8 mouse cellular contexts compared by ENCODE assay signal in genomic region chr13:52892065-52892503, GRCm38 (mm10). TPM values are rescaled to one million over a fixed set of nuclear protein-coding genes. Genes with fewer than 3 reads are reported as not detected.
DNase-seq lines count a peak whose midpoint lies in the region; TF ChIP-seq lines count a peak whose summit lies in the region.

No protein-coding gene starts in this region.

- no peak overlapping the region for H3K4me3 ChIP-seq in heart, embryonic 10.5 days
- peak overlapping the region; percentile 18 for H3K4me3 ChIP-seq in gastrocnemius, adult 2 months
- peak overlapping the region; percentile 80 for H3K4me3 ChIP-seq in megakaryocyte, embryonic 14.5 days (replicated peaks)

- peaks cover 23% of the 10 kb centered on the region for H3K4me1 ChIP-seq in heart, embryonic 10.5 days
- H3K4me1 ChIP-seq in megakaryocyte, embryonic 14.5 days: peaks cover 49% of the 10 kb centered on the region

- peaks cover 6% of the 10 kb centered on the region; the same call in 1 of the 2 replicates for H3K36me3 ChIP-seq in heart, embryonic 10.5 days
- peaks cover 63% of the 10 kb centered on the region for H3K36me3 ChIP-seq in megakaryocyte, embryonic 14.5 days (replicated peaks; ENCODE audit: low read length)

- H3K9me3 ChIP-seq in heart, embryonic 10.5 days: no peaks in the 10 kb centered on the region
- H3K9me3 ChIP-seq in megakaryocyte, embryonic 14.5 days: no peaks in the 10 kb centered on the region

- no peaks in the 10 kb centered on the region for H3K27me3 ChIP-seq in heart, embryonic 10.5 days (ENCODE audit: insufficient read depth, poor library complexity, severe bottlenecking)
- H3K27me3 ChIP-seq in megakaryocyte, embryonic 14.5 days (replicated peaks): no peaks in the 10 kb centered on the region

- H3K27ac ChIP-seq in heart, embryonic 10.5 days: no peak overlapping the region
- H3K27ac ChIP-seq in gastrocnemius, adult 2 months: peak overlapping the region; percentile 93

- 0 out of 2 replicates have a peak, but pooled peaks have one; percentile 23 for TF ChIP-seq CTCF in gastrocnemius, adult 2 months (IDR thresholded peaks at IDR 0.05)

- 72% methylated on average over 10 of the region's 10 CpGs for WGBS in heart, embryonic 10.5 days

- peak; percentile 73 to 75 for DNase-seq in heart, adult 18-20 months
- DNase-seq in heart, embryonic 10.5 days (ENCODE audit: low spot score): no peak
- peak; percentile 92 for DNase-seq in adrenal gland, adult 2 months
- peak; percentile 77 for DNase-seq in gastrocnemius, adult 2 months
- peak; percentile 78 for DNase-seq in kidney, adult 9 months
- no peak for DNase-seq in thymus, postnatal 25 days
- DNase-seq in frontal cortex, postnatal 10 days (ENCODE audit: low spot score in 2 of 2): no peak

- intact Hi-C loops in gastrocnemius, adult 2 months (cut with DNase I): loop anchor here (2.0 kb wide), 1 partner anchor 37 kb away; the partner anchor contains the start of gene Auh

RNA-seq across cellular contexts. Expression of gene Auh, which starts 37.4 kb away (rescaled TPM):
- total RNA-seq in heart, adult 18-20 months (2021): 100 to 1,000 TPM; 163 to 164 TPM
- 44.9 and 53.3 TPM in 2 replicates for polyA plus RNA-seq in heart, embryonic 10.5 days (2016; fragmentation: Nextera tagmentation; extraction: Ambion mirVana)
- total RNA-seq in adrenal gland, adult 2 months (2021): 100 to 1,000 TPM; 119 to 135 TPM
- polyA plus RNA-seq in adrenal gland, adult 2 months (2012; rRNA removed): 28.9 and 36.9 TPM in 2 replicates
- total RNA-seq in gastrocnemius, adult 2 months (2021): 10 to 100 TPM; 74.0 to 94.1 TPM
- polyA plus RNA-seq in megakaryocyte, embryonic 14.5 days (2012; ENCODE audit: insufficient read depth, low replicate concordance): 3.4 and 30.9 TPM in 2 replicates

Comparison
In these comparisons a context has a peak if more than half of its experiments do, and no peak if none do; other contexts are left out.
1. DNase-seq: peak in heart, adult 18-20 months (2 of 2), adrenal gland, adult 2 months (single experiment), gastrocnemius, adult 2 months (single experiment) and kidney, adult 9 months (single experiment); none in heart, embryonic 10.5 days (single experiment), thymus, postnatal 25 days (single experiment) and frontal cortex, postnatal 10 days (0 of 2).